Mouse (Mus musculus) urinary bladder, postnatal 36 days (tissue): Measurements from ENCODE around the gene Ebi3.

ENCODE experiments used
- DNase-seq, 2 experiments: peaks; one replicate each; pipeline ENCODE4 v3.0.0; 2022; ENCODE audit warnings: low spot score in 2 of 2, mixed read lengths in 1 of 2

Ebi3 gene

GRCm38 (mm10) chr17:55952447-55953027, at the start of gene Ebi3:
TSS of gene Ebi3 (plus strand) at chr17:55952640.
- DNase-seq: no peak

GRCm38 (mm10) chr17:55903087-55903486, 49.4 kb upstream of the Ebi3 start:
- no peak for DNase-seq

- DNase-seq: no peak
These were observed 48.8 kb upstream of the Ebi3 start for GRCm38 (mm10) chr17:55903687-55904086.

- DNase-seq: no peak
These were observed 48.3 kb upstream of the Ebi3 start for GRCm38 (mm10) chr17:55904131-55904530.

GRCm38 (mm10) chr17:55906669-55907068, 45.8 kb upstream of the Ebi3 start:
- no peak for DNase-seq

GRCm38 (mm10) chr17:55931553-55932502, 20.6 kb upstream of the Ebi3 start:
- peak; percentile 35 to 48 for DNase-seq

- no peak for DNase-seq
These were observed 19.8 kb upstream of the Ebi3 start for GRCm38 (mm10) chr17:55932635-55933034.

GRCm38 (mm10) chr17:55933191-55933590, 19.2 kb upstream of the Ebi3 start:
- DNase-seq: no peak

GRCm38 (mm10) chr17:55944387-55944865, 8.0 kb upstream of the Ebi3 start:
- peak in 1 of 2 experiments; percentile 34 for DNase-seq

- DNase-seq: peak; percentile 86 to 93
These were observed 7.4 kb upstream of the Ebi3 start for GRCm38 (mm10) chr17:55944866-55945682.

GRCm38 (mm10) chr17:55945696-55946095, 6.7 kb upstream of the Ebi3 start:
- no peak for DNase-seq

GRCm38 (mm10) chr17:55948647-55949046, 3.8 kb upstream of the Ebi3 start:
- no peak for DNase-seq

- no peak for DNase-seq
These were observed 3.0 kb upstream of the Ebi3 start, which contains the start of gene Zfp119b for GRCm38 (mm10) chr17:55949400-55949799. TSS of gene Zfp119b (minus strand) at chr17:55949500.

GRCm38 (mm10) chr17:55950601-55951000, 1.8 kb upstream of the Ebi3 start:
- no peak for DNase-seq

- DNase-seq: no peak
These were observed 399 bp upstream of the Ebi3 start for GRCm38 (mm10) chr17:55952041-55952440.

GRCm38 (mm10) chr17:55953751-55954150, 1.3 kb downstream of the Ebi3 start:
- DNase-seq: no peak

- no peak for DNase-seq
These were observed 1.8 kb downstream of the Ebi3 start for GRCm38 (mm10) chr17:55954229-55954628.

GRCm38 (mm10) chr17:55956129-55956528, 3.7 kb downstream of the Ebi3 start:
- DNase-seq: peak; percentile 71 to 80

- no peak for DNase-seq
These were observed 4.2 kb downstream of the Ebi3 start for GRCm38 (mm10) chr17:55956591-55956990.

- DNase-seq: peak; percentile 55 to 67
These were observed 4.7 kb downstream of the Ebi3 start for GRCm38 (mm10) chr17:55957168-55957567.

- no peak for DNase-seq
These were observed 5.5 kb downstream of the Ebi3 start for GRCm38 (mm10) chr17:55957726-55958583.
